Mouse (Mus musculus) heart, postnatal 0 days (tissue): ENCODE data around the gene Nipsnap3a.

ENCODE experiments used
- CTCF ChIP-seq: IDR thresholded peaks from 2 replicates; pipeline ENCODE4 v1.5.1; 2016; ENCODE audit warnings: antibody characterized with exemption, control low read depth, low read depth
- EP300 ChIP-seq: IDR thresholded peaks from 2 replicates; pipeline ENCODE4 v1.6.1; 2016; ENCODE audit warnings: antibody characterized with exemption, low read depth

DNA sequence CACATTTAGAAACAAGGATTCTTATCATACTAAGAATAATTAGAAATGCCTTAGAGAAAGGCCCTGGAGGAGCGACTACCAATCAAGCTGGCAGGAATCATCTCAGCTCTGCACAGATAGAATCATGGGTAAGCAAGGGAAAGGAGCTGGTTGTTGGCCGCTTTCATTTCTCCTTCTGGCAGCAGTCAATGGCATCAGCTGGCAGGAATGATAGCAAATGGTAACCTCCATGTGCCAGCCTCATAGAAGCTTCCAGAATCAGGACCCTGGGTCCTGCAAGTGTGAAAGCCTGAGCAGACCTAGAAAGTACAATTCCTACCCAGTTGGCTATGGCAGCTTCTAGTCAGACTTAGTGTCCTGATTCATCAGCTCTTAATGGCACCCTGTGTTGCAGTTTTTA lies 2.8 kb upstream of the Nipsnap3a start:
- TF ChIP-seq CTCF = no peak
- TF ChIP-seq EP300 = no peak
